Mouse (Mus musculus) kidney, postnatal 36 days (tissue): ENCODE measurements around the gene Nsun2.

Source experiments
- DNase-seq, 2 experiments: peaks; one replicate each; pipeline ENCODE4 v3.0.0; 2021 to 2022; ENCODE audit warnings: mixed read lengths in 2 of 2

The Nsun2 gene

GRCm38 (mm10) chr13:69525867-69526266, 7.7 kb upstream of the Nsun2 start:
- DNase-seq = peak; percentile 84 to 88

- peak; percentile 43 to 53 for DNase-seq
Measured at GRCm38 (mm10) chr13:69528531-69528930, 5.0 kb upstream of the Nsun2 start.

GRCm38 (mm10) chr13:69530156-69530555, 3.4 kb upstream of the Nsun2 start:
- DNase-seq = no peak

GRCm38 (mm10) chr13:69530951-69531350, 2.6 kb upstream of the Nsun2 start:
- DNase-seq = no peak

- no peak for DNase-seq
Measured at GRCm38 (mm10) chr13:69531431-69531830, 2.1 kb upstream of the Nsun2 start.

GRCm38 (mm10) chr13:69532101-69532892, 1.2 kb upstream of the Nsun2 start:
- DNase-seq = peak; percentile 46 to 63

- DNase-seq = no peak
Measured at GRCm38 (mm10) chr13:69532893-69533404, 597 bp upstream of the Nsun2 start.

- no peak for DNase-seq
Measured at GRCm38 (mm10) chr13:69534334-69534653, 748 bp downstream of the Nsun2 start, which contains the start of gene Tent4a. Gene Tent4a, minus strand, starts transcription at chr13:69534617.

GRCm38 (mm10) chr13:69534654-69535551, 1.4 kb downstream of the Nsun2 start:
- peak; percentile 98 to 100 for DNase-seq

GRCm38 (mm10) chr13:69536021-69536420, 2.5 kb downstream of the Nsun2 start:
- no peak for DNase-seq

GRCm38 (mm10) chr13:69537366-69537765, 3.8 kb downstream of the Nsun2 start:
- no peak for DNase-seq

- peak; percentile 40 to 48 for DNase-seq
Measured at GRCm38 (mm10) chr13:69538327-69538726, 4.8 kb downstream of the Nsun2 start.

GRCm38 (mm10) chr13:69541209-69541608, 7.7 kb downstream of the Nsun2 start:
- no peak for DNase-seq

GRCm38 (mm10) chr13:69541776-69542175, 8.2 kb downstream of the Nsun2 start:
- no peak for DNase-seq

GRCm38 (mm10) chr13:69542571-69543352, 9.2 kb downstream of the Nsun2 start:
- DNase-seq = no peak

GRCm38 (mm10) chr13:69543595-69543994, 10.0 kb downstream of the Nsun2 start:
- DNase-seq = no peak

GRCm38 (mm10) chr13:69545019-69545418, 11.5 kb downstream of the Nsun2 start:
- DNase-seq = peak in 1 of 2 experiments; percentile 76

GRCm38 (mm10) chr13:69547488-69548180, 14.1 kb downstream of the Nsun2 start:
- no peak for DNase-seq

- DNase-seq = no peak
Measured at GRCm38 (mm10) chr13:69549980-69550379, 16.4 kb downstream of the Nsun2 start.

GRCm38 (mm10) chr13:69550831-69551230, 17.3 kb downstream of the Nsun2 start:
- no peak for DNase-seq

GRCm38 (mm10) chr13:69553024-69553423, 19.5 kb downstream of the Nsun2 start:
- DNase-seq = peak in 1 of 2 experiments; percentile 79

GRCm38 (mm10) chr13:69554255-69554654, 20.7 kb downstream of the Nsun2 start:
- DNase-seq = no peak
